Mouse (Mus musculus) natural killer cell, adult 2 months (primary cell): Measurements from ENCODE around the gene Kbtbd12.

Experiments used
- DNase-seq, 2 experiments: peaks; one replicate each; pipeline ENCODE4 v3.0.0; 2022; ENCODE audit warnings: low spot score in 2 of 2

The Kbtbd12 gene

DNA sequence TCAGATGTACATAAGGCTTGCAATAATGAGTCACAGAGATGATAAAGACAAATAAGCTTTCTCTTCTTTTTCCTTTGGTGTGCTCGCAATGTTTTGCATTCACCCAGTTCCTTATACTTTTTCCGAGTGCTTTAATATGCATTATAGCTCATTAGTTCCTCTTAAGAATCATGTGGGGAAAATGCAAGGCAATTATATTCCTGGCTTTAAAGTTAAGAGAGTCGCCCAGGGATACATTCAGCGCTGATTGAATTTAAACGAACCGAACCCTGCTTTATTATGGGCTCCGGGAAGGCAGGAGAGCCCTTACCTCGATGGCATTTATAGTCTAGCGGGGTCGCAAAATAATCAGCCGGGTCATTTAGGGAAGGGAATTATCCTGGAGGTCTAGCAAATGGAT lies 10.8 kb downstream of the Kbtbd12 start:
- DNase-seq: no peak

DNA sequence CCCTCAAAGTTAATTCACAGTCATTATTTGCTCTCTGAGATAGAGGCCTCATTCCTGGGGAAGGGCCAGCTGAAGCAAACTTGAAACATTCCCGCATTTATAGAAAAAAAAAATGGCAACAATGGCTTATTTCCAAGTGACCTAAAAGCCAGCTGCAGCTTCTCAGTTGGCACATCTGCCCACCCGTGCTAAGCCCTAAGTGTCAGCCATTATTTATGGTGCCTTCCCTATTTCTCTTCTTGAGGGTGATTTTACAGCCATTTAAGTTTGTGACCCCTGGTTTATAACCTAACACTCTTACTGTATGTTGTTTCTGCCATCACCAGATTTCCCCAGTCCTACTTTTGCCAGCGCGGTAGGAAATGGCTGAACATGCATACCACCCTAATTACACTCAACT lies 11.3 kb downstream of the Kbtbd12 start:
- no peak for DNase-seq

DNA sequence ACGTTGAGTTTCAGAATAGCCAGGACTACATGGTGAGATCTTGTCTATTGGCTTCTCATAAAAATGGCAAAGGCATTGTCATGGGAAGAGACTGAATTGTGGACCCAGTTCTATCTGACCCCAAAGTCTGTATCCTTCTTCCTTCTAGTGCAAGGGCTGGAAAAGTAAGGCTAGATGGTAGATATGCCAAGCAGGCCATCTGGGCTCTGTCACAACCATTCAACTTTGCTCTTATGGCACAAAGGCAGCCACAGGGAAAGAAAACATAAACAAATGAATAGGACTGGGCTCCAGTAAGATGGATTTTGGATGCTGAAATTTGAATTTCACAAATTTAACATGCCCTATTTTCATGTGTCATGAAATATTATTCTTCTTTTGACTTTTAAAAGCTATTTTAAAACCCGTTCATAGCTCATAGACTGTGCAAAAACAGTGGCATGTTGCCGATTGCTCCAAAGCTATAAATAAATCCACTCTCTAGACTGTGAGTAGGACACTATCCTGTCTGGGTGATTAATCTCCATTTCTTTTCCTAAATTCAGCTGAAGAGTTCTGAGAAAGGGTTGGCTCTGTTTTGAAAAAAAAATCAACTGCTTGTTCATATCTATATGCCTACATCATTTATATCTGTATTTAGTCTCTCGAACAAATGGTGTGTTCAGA lies 15.8 kb downstream of the Kbtbd12 start:
- DNase-seq: no peak

DNA sequence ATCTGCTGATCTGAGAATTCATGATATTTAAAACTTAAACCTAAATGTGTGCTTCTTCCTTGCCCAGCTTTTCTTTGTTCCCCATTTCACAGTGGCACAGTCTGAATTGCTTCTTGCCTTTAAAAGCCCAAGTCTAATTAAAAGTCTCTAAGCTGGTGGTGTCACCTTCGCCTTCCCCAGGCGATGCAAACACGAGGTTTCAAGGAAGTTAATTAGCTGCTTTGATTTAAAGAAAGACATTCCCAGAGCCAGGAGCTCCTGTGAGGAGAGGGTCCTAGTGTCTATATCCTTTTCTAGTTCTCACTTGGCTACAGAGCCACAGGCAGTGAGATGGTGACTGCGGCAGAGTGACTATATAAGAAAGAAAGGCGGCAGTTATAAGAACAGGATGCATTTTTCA lies 18.2 kb downstream of the Kbtbd12 start:
- DNase-seq: no peak

DNA sequence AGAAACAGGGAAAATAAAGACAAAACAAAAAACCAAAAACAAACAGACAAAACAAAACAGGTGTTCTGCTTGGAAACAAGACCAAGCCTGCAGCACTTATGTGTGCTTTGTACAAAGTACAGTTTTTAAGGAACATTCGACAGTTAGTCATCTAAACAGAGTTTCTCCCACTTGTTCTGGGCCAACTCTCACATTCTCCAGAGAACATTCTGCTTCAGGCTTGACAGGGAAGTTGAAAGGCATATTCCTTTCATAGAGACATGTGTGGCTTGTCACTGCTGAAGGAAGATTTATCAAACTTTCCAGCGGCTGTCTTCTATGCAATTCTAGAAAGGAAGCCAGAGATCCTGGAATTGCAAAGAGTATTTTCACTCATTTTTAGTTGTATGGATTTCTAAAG lies 22.4 kb downstream of the Kbtbd12 start:
- no peak for DNase-seq

DNA sequence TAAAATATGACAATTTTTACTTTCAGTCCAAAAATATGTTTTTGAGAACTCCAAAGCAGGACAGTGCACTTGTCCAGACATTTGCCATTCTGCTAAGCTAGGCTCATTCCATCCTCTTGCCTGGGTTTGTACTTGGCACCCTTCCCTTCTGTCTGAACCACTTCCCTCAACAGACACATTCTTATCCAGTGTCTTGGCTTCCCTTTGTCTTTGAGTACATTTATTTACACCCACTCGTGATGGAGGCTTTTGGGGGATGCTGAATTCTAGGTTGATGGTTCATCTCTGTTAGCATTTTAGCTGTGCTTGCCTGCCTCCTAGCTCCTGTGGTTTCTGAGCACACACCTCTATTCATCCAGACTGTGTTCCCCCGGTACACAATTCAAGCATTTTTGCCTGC lies 31.3 kb downstream of the Kbtbd12 start:
- DNase-seq: no peak

DNA sequence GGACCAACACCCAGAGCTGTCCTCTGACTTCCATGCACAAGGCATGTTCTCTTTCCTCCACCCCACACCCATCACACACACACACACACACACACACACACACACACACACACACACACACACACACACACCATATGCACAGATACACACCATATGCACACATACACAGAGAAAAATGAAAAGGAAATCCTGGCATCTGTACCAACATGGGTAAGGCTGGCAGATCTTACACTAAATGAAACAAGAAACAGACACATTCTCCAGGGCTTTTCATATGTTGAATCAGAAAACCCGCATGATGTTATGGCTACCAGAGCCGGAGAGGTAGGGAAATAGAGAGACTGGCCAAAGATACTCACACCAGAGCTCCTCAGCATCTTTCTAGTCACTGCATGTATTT lies 32.0 kb downstream of the Kbtbd12 start:
- DNase-seq: no peak

DNA sequence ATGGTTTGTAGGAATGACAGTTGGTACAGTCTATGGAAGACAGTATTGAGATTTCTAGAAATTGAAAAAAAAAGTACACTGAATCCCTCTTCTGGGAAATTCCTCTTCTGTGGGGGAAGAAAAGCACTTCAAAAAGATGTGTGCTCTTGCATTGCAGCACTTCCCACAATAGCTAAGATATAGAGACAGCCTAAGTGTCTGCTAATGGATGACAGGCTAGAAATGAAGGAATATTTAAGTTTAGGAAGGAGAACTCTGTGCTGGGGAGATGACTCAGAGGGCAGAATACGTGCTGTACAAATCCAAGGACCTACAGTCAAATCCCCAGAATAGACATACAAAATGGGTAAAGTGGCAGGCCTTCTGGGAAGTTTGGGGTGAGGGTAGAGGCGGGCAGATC lies 32.5 kb downstream of the Kbtbd12 start:
- DNase-seq: no peak

DNA sequence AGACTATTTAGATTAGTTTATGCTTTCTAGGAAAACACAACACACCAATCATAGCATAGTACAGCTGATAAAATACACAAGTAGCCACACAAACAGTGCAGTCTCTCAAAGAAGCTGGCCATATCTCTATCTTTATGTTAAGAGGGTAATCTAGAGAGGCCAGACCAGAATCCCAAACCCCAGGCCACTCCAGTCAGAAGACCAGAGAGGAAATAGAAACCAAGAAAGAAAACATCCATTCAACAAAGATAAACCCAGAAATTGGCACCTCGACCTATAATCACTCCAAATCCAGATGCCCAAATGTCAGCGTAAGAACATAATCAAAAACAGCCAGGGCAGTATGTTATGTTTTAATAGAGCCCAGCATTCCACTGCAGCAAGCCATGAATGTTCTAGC lies 41.6 kb downstream of the Kbtbd12 start:
- DNase-seq: no peak

DNA sequence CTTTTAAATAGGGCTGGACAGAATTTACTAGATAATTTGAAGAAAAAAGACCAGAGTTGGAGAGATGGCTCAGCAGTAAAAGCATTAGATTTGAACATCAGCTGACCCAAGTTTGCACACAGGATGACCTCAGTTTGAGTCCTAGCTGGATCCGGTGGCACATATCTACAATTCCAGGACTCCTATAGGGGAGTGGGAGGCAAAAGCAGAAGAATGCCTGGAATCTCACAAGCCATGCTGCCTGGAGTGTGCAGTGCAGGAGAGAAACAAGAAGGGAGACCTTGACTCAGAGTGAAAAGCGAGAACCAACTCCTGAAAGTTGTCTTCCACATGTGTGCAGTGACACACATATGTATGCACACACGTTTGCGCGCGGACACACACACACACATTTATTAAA lies 45.4 kb downstream of the Kbtbd12 start:
- DNase-seq: no peak

DNA sequence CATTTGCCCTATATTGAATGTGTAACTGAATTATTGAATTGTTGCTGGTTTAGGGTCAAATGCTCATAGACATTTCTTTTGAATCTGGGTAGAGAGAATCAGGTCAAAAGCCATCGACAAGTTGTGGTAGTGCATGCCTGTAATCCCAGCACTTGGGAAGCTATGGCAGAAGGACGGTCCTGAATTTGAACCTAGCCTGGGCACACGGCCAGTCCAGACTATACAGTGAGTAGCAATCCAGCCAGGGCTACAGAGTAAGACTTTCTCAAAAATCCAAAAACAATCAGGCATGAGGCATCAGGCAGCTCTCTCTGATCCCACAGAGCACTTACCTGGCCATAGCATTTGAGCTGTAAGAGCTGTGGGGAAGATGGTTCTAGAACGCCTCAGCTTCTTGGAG lies 47.5 kb downstream of the Kbtbd12 start:
- DNase-seq: no peak

DNA sequence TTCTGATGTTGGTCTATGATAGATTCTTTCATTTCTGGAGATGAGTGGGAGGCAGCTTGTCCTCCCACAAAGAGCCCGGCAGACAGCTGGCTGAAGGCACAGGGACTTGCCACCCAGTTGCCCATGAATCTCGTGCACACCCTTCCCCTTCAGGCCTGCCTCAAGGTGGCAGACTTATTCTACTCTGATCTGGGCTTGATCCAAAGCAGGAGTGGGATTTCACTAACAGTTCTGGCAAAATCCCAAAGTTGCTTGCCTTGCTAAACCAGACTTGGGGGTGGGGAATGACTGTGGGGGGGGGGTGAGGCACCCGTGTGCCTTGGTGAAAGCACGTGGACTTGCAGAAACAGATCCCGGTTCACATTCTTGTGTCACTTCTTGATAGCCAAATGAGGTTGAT lies 48.2 kb downstream of the Kbtbd12 start:
- DNase-seq: no peak

DNA sequence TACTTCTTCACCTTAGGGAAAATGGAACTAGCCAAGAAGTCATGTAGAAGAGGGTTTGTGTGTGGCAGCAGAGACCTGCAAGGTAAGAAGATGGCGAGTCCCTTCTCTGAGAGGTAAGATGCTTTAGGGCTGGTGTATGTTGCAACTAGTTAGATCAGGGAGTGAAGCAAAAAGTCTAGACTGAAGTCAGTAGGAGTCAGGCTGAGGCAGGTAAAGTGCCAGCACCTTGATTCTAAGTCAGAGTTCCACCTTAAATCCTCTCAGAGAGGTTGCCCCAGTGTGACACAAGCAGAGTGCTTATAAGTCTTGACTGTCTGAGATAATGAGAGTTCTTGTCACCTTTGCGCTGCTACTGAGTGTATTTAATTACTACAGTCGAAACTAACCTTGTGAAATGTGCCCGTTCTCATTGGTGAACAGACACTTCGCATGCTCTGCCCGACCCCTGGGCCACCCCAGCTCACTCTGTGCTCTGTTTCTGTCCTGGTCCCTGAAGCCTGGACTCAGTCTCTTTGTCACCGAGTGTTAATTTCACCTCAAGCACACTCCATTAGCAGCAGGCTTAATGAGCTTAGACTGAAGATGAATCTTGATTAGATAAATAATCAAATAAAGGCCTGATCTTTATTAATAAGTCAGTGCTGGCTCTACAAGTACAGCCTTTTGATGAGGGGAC lies 49.0 kb downstream of the Kbtbd12 start:
- DNase-seq: no peak

DNA sequence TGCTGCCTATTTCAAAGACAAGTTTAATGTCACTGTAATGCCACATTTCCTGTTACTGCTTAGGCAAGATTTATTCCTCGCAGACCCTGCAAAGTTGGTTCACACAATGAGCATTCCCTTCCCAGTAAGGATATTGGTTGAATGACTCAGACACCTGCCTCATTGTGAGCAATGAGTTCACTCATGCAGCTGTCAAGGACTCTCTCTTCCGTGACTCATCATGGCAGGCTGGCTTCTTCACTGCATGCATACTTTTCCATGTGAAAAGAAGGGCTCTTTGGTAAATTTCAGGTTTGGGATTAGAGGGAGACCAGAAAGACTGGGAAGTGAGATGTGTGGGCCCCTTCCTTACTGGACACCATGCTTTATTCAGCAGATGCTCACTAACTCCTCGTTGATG lies 50.7 kb downstream of the Kbtbd12 start:
- DNase-seq: no peak

DNA sequence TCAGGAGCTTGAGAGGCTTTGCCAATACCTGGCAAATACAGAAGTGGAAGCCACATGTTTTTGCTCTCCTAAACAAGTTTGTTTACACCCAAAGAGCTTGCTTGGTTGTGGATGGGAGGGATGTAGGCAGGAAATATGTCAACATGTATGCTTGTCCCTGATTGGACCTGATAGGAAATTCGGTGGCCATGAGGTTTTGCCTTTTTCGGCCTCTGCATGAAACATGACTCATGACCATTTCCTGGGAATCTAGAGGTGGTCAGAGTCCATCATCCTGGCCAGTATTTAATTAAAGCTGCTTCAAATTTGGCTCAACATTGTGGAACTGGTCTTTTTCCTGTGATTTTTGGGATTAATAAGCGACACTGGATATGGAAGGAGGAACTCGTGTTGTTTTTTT lies 53.8 kb downstream of the Kbtbd12 start:
- no peak for DNase-seq

DNA sequence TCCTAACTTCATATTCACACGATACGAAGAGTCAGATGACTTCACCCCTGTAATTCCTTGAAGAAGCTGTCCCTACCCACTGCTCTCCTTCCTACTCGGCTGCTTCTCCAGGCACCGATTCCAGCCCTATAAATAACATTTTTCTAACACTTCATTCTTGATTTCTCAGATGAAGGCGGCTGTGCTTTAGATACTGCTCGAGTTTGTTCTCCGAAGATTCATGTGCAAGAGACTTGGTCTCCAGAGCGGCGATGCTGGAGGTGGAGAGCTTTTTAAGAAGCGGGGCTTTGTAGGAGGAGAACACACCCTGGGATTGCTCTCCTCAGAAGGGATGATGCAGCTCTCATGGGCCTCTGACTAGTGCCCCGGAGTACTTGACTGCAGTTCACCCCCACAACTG lies 61.3 kb downstream of the Kbtbd12 start:
- DNase-seq: no peak

DNA sequence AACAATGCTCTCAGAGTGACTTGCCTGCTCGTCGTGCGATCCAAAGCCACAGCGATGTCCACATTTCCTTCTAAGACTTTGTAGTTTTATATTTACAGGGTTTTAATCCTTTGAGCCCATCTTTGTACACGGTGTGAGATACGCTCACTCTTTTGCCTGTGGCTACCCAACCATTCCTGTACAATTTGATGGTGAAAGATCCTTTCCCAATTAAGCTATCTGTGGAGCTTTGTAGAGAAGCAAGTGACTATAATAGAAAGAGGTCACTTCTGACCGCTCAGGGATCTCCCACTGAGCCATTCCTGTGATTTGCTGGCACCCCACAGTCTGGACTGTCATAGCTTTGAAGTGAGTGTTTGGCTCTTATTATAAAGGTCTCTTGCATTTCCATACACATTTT lies 71.1 kb downstream of the Kbtbd12 start:
- DNase-seq: no peak

DNA sequence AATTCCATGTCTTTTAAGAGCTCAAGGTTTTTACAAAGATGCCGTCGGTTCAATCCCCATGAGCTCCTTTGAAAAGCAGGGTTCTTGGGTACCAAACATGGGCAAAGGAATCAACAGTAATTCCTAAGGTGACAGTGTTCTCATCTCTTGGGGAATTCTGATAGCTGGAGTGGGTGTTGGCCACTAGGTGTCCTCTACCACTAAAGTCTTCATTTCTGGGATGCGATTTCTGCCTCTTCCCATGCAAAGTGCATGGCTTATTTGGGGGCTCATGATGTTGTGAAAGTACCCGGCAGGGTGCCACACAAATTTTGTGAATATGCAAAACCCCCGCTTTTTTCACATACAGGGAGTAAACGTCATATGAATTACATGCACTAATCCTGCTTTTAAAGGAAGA lies 72.7 kb downstream of the Kbtbd12 start:
- no peak for DNase-seq

DNA sequence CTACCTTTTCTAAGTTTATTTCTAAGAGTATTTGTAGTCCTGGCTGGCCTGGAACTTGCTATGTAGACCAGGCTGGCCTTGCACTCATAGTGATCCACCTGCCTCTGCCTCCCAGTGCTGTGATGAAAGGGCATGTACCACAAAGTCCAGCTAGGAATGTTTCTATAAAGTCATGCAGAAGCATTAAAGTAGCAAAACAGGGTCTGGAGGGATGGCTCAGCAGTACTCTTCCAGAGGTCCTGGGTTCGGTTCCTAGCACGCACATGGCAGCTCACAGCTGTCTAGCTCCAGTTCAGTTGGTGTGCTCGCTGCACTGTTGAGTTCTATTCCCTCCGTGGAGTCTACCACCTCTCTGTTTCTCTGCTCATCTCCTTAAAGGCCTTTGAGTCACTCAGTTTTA lies 77.6 kb downstream of the Kbtbd12 start:
- no peak for DNase-seq

DNA sequence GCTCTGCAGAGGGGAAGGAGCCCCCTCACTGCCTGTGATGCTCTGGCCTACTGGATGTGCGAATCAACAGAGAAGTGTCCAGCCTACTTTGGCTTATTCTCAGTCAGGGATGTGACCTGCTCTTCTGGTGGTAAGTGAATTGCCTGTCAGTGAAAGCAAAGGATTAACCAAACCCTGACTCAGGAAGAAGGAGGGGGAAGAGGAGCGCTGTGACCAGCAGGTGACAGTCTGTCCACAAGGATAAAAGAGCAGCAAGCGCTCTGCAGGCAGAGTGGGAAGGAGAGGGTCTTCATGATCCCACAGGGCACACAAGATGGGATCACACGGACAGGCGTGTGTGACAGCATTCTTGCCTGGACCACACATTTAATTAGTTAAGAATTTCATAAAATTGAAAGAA lies 78.1 kb downstream of the Kbtbd12 start:
- no peak for DNase-seq

DNA sequence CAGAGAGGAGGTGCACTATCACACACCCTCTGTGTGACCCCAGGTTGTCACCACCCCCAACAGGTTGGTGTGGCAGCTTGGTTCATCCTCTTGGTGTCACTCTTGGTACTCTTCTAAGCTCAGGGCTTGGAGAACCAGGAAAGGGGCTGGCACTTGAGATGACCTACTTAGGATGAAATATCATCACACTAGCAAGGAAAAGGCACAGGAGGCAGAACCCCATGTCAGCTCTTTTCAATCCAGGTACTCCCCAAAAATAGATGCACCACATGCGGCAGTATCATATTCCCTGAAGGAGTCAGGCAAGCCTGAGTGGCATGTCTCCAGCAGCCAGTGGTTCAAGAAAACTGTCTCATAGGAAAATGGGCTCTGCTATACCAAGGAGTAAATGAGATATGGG lies 79.7 kb downstream of the Kbtbd12 start:
- no peak for DNase-seq

DNA sequence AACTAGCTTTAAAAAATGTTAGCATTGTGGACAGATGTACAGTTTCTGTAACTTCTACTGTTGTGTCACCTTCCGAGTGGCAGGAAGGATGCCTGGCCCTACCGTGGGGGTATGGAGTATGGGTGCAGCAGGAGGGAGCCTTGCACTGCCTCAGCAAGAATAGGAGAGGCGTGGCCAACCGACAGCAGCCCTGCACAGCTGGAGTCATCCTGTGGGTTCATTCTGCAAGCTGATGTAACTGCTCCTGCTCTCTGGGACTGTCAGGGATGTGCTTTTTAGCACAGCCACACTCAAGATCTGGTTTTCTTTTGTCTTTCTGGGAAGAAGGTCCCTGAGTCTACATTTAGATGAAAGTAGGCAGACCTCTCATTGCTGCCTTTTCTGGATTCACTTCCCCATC lies 80.2 kb downstream of the Kbtbd12 start:
- no peak for DNase-seq

DNA sequence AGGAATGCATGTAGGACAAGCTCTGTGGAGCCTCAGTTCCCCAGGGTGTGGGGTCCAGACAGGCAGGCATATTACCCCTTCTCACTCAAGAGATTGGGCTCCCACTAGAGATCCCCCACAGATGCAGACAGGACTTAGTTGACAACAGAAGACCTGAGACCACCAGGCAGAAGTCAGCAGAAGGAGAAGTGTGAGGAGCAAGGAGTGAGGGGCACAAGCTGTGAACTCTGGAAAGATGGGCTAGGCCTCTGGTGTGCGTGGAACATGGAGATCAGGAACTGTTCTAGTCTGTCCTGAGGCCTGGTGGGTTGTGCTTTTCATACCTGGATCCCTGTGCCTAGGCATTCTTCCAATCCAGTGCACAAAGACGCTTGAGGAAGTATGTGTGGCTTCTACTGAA lies 87.8 kb downstream of the Kbtbd12 start:
- no peak for DNase-seq
